ENCODE assay signal across 10 mouse cellular contexts in the genomic region with DNA sequence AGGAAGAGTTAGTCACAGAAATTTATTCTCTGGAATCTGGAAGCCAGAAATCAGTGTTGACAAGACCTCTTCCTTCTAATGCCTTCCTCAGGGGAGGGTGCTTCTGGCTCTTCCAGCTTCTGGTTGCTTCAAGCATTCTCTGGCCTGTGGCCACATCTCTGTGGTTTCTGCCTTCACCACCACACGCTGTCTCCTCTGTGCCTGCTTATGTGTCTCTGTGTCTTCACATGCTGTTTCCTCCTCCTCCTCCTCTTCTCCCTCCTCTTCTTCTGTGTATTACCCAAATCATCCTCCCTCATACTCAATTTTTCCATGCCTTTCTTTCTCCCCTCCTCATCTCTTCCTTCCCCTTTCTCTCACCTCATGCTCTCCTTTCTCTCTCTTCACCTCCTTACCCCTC. TPM values are rescaled to one million over a fixed set of nuclear protein-coding genes. Genes with fewer than 3 reads are reported as not detected.
DNase-seq lines count a peak whose midpoint lies in the region; ATAC-seq and TF ChIP-seq lines count a peak whose summit lies in the region.
"Had no signal": no experiment of that assay in that cellular context is flagged by ENCODE, and none has a peak within 500 bp of the region (broad histone marks: within the 10 kb centered on the region; RNA-seq: fewer than 3 reads in every experiment).

No protein-coding gene starts in this region.

- H3K9me3 ChIP-seq in hindbrain, embryonic 16.5 days (ENCODE audit: control insufficient read depth, low read length): no peaks in the 10 kb centered on the region; the same call in 1 of the 2 replicates
- no peaks in the 10 kb centered on the region for H3K9me3 ChIP-seq in stomach, postnatal 0 days (ENCODE audit: control insufficient read depth, low read length)

- peak; percentile 51 to 57 for DNase-seq in heart, adult 2 months
- DNase-seq in heart, postnatal 36 days: no peak
- peak; percentile 87 for DNase-seq in adipocyte (ENCODE audit: low spot score)
- DNase-seq in lung, postnatal 36 days: peak; percentile 87
- DNase-seq in neural tube, embryonic 10.5 days (ENCODE audit: extremely low spot score, low spot score): no peak
- no peak for DNase-seq in stomach, postnatal 0 days (ENCODE audit: low spot score)
- DNase-seq: embryo, embryonic 11 days had no signal

- no peaks in the 10 kb centered on the region for H3K79me3 ChIP-seq in C2C12 (ENCODE audit: low read depth)

- no peak for TF ChIP-seq POLR2A in heart, adult 2 months (IDR thresholded peaks at IDR 0.05; ENCODE audit: insufficient read depth, low read depth, low read length)

- intact Hi-C loops in heart, adult 2 months (cut with DNase I): loop anchor here (2.0 kb wide), 1 partner anchor 16 kb away; no protein-coding TSS in a partner anchor
- intact Hi-C loops in heart, postnatal 36 days (cut with DNase I): no loop called here

- no peak overlapping the region for H3K4me2 ChIP-seq in hindbrain, embryonic 16.5 days (ENCODE audit: low read length)
- H3K4me2 ChIP-seq in stomach, postnatal 0 days (replicated peaks; ENCODE audit: low read depth): no peak overlapping the region
- H3K4me2 ChIP-seq: liver, embryonic 13.5 days had no signal

- TF ChIP-seq CTCF in heart, adult 2 months (IDR thresholded peaks at IDR 0.05): no peak
- TF ChIP-seq CTCF in C2C12 (IDR thresholded peaks at IDR 0.05; ENCODE audit: control insufficient read depth, insufficient read depth, insufficient read length): no peak
- no peak for TF ChIP-seq CTCF in stomach, postnatal 0 days (IDR thresholded peaks at IDR 0.05; ENCODE audit: low read depth)

- no peak overlapping the region for H3K4me3 ChIP-seq in heart, adult 2 months
- H3K4me3 ChIP-seq in C2C12 (ENCODE audit: insufficient read depth, poor library complexity, severe bottlenecking): no peak overlapping the region
- H3K4me3 ChIP-seq in hindbrain, embryonic 16.5 days (ENCODE audit: low read length): no peak overlapping the region
- no peak overlapping the region for H3K4me3 ChIP-seq in stomach, postnatal 0 days (ENCODE audit: low read depth, low read length)
- H3K4me3 ChIP-seq: liver, embryonic 13.5 days had no signal

- no peaks in the 10 kb centered on the region for H3K27me3 ChIP-seq in heart, adult 2 months (ENCODE audit: control insufficient read depth, insufficient read depth, low read length)
- no peaks in the 10 kb centered on the region for H3K27me3 ChIP-seq in C2C12 (ENCODE audit: control insufficient read depth, insufficient read depth, insufficient read length)
- no peaks in the 10 kb centered on the region for H3K27me3 ChIP-seq in hindbrain, embryonic 16.5 days (replicated peaks; ENCODE audit: control insufficient read depth, insufficient read depth, low read length)
- H3K27me3 ChIP-seq in stomach, postnatal 0 days (ENCODE audit: control insufficient read depth, insufficient read depth, low read length): no peaks in the 10 kb centered on the region
- H3K27me3 ChIP-seq: liver, embryonic 13.5 days had no signal

- no peak overlapping the region for H3ac ChIP-seq in C2C12 (ENCODE audit: control insufficient read depth, insufficient read length, low read depth)

- ATAC-seq in hindbrain, embryonic 16.5 days: no peak
- no peak for ATAC-seq in stomach, postnatal 0 days (ENCODE audit: low FRiP score, low TSS enrichment)

- no peaks in the 10 kb centered on the region for H3K36me3 ChIP-seq in heart, adult 2 months (ENCODE audit: control insufficient read depth, insufficient read depth, low read length)
- H3K36me3 ChIP-seq in C2C12 (ENCODE audit: control insufficient read depth, insufficient read depth): no peaks in the 10 kb centered on the region
- no peaks in the 10 kb centered on the region for H3K36me3 ChIP-seq in hindbrain, embryonic 16.5 days (ENCODE audit: control insufficient read depth, insufficient read depth, low read length)
- H3K36me3 ChIP-seq in stomach, postnatal 0 days (ENCODE audit: control insufficient read depth, insufficient read depth, low read length): no peaks in the 10 kb centered on the region
- H3K36me3 ChIP-seq: liver, embryonic 13.5 days had no signal

- H3K79me2 ChIP-seq in heart, adult 2 months (replicated peaks; ENCODE audit: control insufficient read depth, insufficient read depth, low read length): no peaks in the 10 kb centered on the region
- H3K79me2 ChIP-seq in C2C12 (ENCODE audit: control insufficient read depth, insufficient read depth): no peaks in the 10 kb centered on the region

- H3K9ac ChIP-seq in heart, adult 2 months (ENCODE audit: low read depth, low read length): no peak overlapping the region
- no peak overlapping the region for H3K9ac ChIP-seq in hindbrain, embryonic 16.5 days (ENCODE audit: low read depth, low read length)
- H3K9ac ChIP-seq in stomach, postnatal 0 days (ENCODE audit: low read length): no peak overlapping the region
- H3K9ac ChIP-seq: liver, embryonic 13.5 days had no signal

- peak overlapping the region; percentile 44 for H3K27ac ChIP-seq in heart, adult 2 months
- no peak overlapping the region for H3K27ac ChIP-seq in hindbrain, embryonic 16.5 days (ENCODE audit: low read depth, low read length)
- H3K27ac ChIP-seq in stomach, postnatal 0 days (replicated peaks): no peak overlapping the region
- H3K27ac ChIP-seq: liver, embryonic 13.5 days had no signal

- peaks cover 11% of the 10 kb centered on the region for H3K4me1 ChIP-seq in heart, adult 2 months (ENCODE audit: control insufficient read depth, insufficient read depth, low read length)
- no peaks in the 10 kb centered on the region for H3K4me1 ChIP-seq in hindbrain, embryonic 16.5 days (ENCODE audit: control insufficient read depth, insufficient read depth, low read depth, low read length)
- peaks cover 3% of the 10 kb centered on the region; the same call in 1 of the 2 replicates for H3K4me1 ChIP-seq in stomach, postnatal 0 days (replicated peaks; ENCODE audit: control insufficient read depth, insufficient read depth)

- WGBS in heart, adult 2 months: 18% methylated on average over 1 of the region's 1 CpGs
- 74% methylated on average over 1 of the region's 1 CpGs for WGBS in hindbrain, embryonic 16.5 days
- WGBS in stomach, postnatal 0 days: 56% methylated on average over 1 of the region's 1 CpGs

- no peak for TF ChIP-seq EP300 in heart, adult 2 months (IDR thresholded peaks at IDR 0.05; ENCODE audit: insufficient read depth, low read depth, low read length)
- TF ChIP-seq EP300 in stomach, postnatal 0 days (optimal IDR thresholded peaks at IDR 0.05): no peak

TF ChIP-seq in C2C12, 6 proteins besides CTCF, POLR2A, EP300 and RAD21:
- TF ChIP-seq FOSL1 (IDR thresholded peaks at IDR 0.05; ENCODE audit: insufficient read depth, low read length, poor library complexity, severe bottlenecking) (no peak), CEBPB (IDR thresholded peaks at IDR 0.05; ENCODE audit: low read depth) (peak; percentile 0), MYOD1 (IDR thresholded peaks at IDR 0.05; ENCODE audit: control insufficient read depth, insufficient read length, low read depth) (peak; percentile 16), MAX (IDR thresholded peaks at IDR 0.05) (peak; percentile 92), MYOG (IDR thresholded peaks at IDR 0.05; ENCODE audit: control insufficient read depth, extremely low read depth, insufficient read length) (no peak), USF1 (IDR thresholded peaks at IDR 0.05; ENCODE audit: low read depth) (no peak)

RNA-seq across cellular contexts. Expression of a gene that starts 17.6 kb away (rescaled TPM):
- 10 to 100 TPM; 11.3 to 12.4 TPM for total RNA-seq in heart, adult 2 months (2021)
- polyA plus RNA-seq in heart, adult 2 months (2012; rRNA removed): 6.5 and 7.3 TPM in 2 replicates
- total RNA-seq in heart, postnatal 36 days (2021): 10 to 100 TPM in 1 of 2 experiments, 1 to 10 TPM in 1; 9.2 to 11.1 TPM
- polyA plus RNA-seq in C2C12 (2012; fragmentation: generic; extraction: Trizol): 4.0 TPM
- polyA plus RNA-seq in hindbrain, embryonic 16.5 days (2015; fragmentation: Nextera tagmentation; extraction: Ambion mirVana): 1.1 TPM in 2 replicates
- polyA plus RNA-seq in stomach, postnatal 0 days (2015; fragmentation: Nextera tagmentation; extraction: Ambion mirVana): 1.2 and 1.3 TPM in 2 replicates

Comparison
In these comparisons a context has a peak if more than half of its experiments do, and no peak if none do; other contexts are left out.
1. DNase-seq: peak in heart, adult 2 months (2 of 2), adipocyte (single experiment) and lung, postnatal 36 days (single experiment); none in heart, postnatal 36 days (0 of 2), neural tube, embryonic 10.5 days (single experiment) and stomach, postnatal 0 days (single experiment).